Mouse (Mus musculus) E14TG2a.4 (cell line): ENCODE results near the gene Ccser1.
A peak's percentile ranks its signal among the peaks of the same experiment; 100 is the strongest.
"Not testable (repeated sequence)": the region's sequence is repeated elsewhere in the genome, so short reads cannot be mapped to it uniquely, and the experiment has no call there.

Experiments used
- H3K27me3 ChIP-seq: 2 replicates; pipeline ENCODE4 v1.6.1; 2014; ENCODE audit warnings: low read length, control low read depth; ENCODE audit not compliant: insufficient read depth
- H3K36me3 ChIP-seq: 2 replicates; pipeline ENCODE4 v1.6.1; 2014; ENCODE audit warnings: low read length, control low read depth; ENCODE audit not compliant: insufficient read depth
- H3K4me1 ChIP-seq: replicated peaks from 2 replicates; pipeline ENCODE4 v1.6.1; 2014; ENCODE audit warnings: low read depth, low read length, control low read depth
- H3K4me3 ChIP-seq: replicated peaks from 2 replicates; pipeline ENCODE4 v1.5.1; 2014; ENCODE audit warnings: mild to moderate bottlenecking, low read length
- H3K9me3 ChIP-seq: 2 replicates; pipeline ENCODE4 v1.6.1; 2014; ENCODE audit warnings: low read length, control low read depth
- CTCF ChIP-seq: conservative IDR thresholded peaks from 2 replicates; pipeline ENCODE4 v1.5.1; 2014; ENCODE audit warnings: low read length
- NANOG ChIP-seq: IDR thresholded peaks from 2 replicates; pipeline ENCODE4 v1.6.1; 2014; ENCODE audit warnings: borderline replicate concordance, low read length, mixed read lengths
- POU5F1 ChIP-seq: IDR thresholded peaks from 2 replicates; pipeline ENCODE4 v1.6.1; 2014; ENCODE audit warnings: low read length, borderline replicate concordance

Gene Ccser1

DNA sequence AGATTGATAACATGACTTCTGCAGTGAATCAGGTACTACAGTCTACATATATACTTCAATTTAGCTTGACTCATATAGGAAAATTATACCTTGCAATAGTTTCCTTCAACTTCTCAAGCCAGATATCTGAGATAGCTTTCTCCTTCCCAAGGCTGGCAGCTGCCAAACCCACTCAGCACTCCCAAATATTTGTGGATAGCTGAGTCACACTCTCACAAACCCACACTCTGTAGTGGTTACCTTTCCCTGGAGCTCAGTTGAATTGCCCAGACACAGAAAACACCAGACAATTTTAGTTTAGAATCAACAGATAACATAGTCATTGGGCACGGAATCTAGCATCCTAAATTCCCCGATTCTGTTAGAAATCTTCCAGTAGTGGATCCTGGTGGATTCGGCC lies 732.8 kb downstream of the Ccser1 start:
- H3K9me3 ChIP-seq: no peaks in the 10 kb centered on the region
- no peaks in the 10 kb centered on the region for H3K27me3 ChIP-seq
- H3K36me3 ChIP-seq: no peaks in the 10 kb centered on the region
- H3K4me3 ChIP-seq: no peak overlapping the region
- TF ChIP-seq CTCF (no peak), NANOG (no peak), POU5F1 (no peak)
- no peaks in the 10 kb centered on the region for H3K4me1 ChIP-seq

GRCm38 (mm10) chr6:61931622-61932021 lies 751.5 kb downstream of the Ccser1 start:
- Histone ChIP-seq H3K4me1 (no peaks in the 10 kb centered on the region), H3K36me3 (no peaks in the 10 kb centered on the region), H3K27me3 (no peaks in the 10 kb centered on the region), H3K4me3 (no peak overlapping the region), H3K9me3 (no peaks in the 10 kb centered on the region)
- TF ChIP-seq NANOG (no peak), CTCF (no peak), POU5F1 (no peak)

DNA sequence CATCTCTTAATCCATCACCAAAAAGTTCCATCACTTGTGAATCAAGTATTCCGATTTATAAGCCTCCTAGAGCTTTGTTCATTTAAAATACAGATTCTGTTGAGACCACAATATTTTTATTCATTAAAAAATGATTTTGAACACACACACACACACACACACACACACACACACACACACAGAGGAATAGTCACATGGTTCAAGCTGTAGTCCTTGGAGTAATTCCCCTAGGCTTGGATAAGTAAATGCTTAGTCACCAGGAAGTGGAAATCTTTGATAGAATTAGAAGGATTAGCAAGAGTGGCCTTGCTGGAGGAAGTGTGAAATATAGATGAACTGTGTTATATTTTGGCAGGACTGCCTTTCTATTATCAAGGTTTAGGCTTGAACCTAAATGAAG lies 756.5 kb downstream of the Ccser1 start:
- no peaks in the 10 kb centered on the region for H3K27me3 ChIP-seq
- no peaks in the 10 kb centered on the region for H3K9me3 ChIP-seq
- no peaks in the 10 kb centered on the region for H3K4me1 ChIP-seq
- TF ChIP-seq CTCF (no peak), POU5F1 (no peak), NANOG (no peak)
- no peak overlapping the region for H3K4me3 ChIP-seq
- no peaks in the 10 kb centered on the region for H3K36me3 ChIP-seq

GRCm38 (mm10) chr6:61939236-61939635 lies 759.1 kb downstream of the Ccser1 start:
- Histone ChIP-seq H3K4me1 (no peaks in the 10 kb centered on the region), H3K4me3 (no peak overlapping the region), H3K9me3 (no peaks in the 10 kb centered on the region), H3K27me3 (no peaks in the 10 kb centered on the region), H3K36me3 (no peaks in the 10 kb centered on the region)
- TF ChIP-seq NANOG (no peak), CTCF (no peak), POU5F1 (no peak)

DNA sequence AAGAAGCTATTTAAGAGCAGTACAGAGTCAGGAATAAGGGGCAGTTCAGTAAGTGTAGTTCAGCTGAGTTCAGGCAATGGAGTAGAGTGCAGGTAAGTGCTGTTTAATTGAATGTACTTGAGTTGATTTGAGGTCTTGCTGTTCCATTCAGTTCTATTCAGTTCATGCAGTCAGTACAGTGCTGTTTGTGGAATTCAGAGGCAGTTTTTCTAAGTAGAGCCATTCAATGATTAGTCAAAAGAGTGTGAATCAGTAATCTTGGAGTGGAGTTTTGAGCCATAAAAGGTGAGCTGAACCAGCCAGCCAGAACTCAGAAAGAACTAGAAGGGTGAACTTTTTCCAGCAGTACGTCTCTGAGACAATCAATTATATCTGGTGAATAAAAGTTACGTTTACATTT lies 773.6 kb downstream of the Ccser1 start:
- Histone ChIP-seq H3K27me3 (no peaks in the 10 kb centered on the region), H3K36me3 (no peaks in the 10 kb centered on the region), H3K9me3 (no peaks in the 10 kb centered on the region), H3K4me1 (0 out of 2 replicates have a peak, but pooled peaks cover 3% of the 10 kb centered on the region), H3K4me3 (no peak overlapping the region)
- no peak for TF ChIP-seq POU5F1
- peak; percentile 34; the same call in 1 of the 2 replicates for TF ChIP-seq NANOG
- no peak for TF ChIP-seq CTCF

DNA sequence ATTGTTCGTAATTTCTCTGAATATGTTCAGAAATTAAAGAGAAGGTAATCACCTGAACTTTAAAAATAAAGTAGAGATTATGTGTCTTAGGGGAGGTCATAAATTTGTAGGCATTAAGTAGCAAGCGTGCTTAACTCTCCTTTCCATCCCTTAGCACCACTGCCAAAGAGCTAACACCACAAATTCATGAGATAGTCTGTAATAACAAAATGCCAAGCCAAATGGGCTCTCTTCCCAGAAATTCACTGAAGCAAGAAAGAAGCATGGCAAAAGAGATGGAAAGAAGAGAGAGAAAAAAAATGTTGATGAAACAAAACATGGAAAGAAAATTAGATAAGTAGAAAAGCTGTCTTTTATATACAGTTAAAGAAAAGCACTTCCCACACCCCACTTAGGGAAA lies 796.8 kb downstream of the Ccser1 start:
- Histone ChIP-seq H3K4me3 (no peak overlapping the region), H3K36me3 (no peaks in the 10 kb centered on the region), H3K4me1 (no peaks in the 10 kb centered on the region), H3K27me3 (no peaks in the 10 kb centered on the region), H3K9me3 (no peaks in the 10 kb centered on the region)
- TF ChIP-seq CTCF: no peak
- no peak for TF ChIP-seq NANOG
- no peak for TF ChIP-seq POU5F1

DNA sequence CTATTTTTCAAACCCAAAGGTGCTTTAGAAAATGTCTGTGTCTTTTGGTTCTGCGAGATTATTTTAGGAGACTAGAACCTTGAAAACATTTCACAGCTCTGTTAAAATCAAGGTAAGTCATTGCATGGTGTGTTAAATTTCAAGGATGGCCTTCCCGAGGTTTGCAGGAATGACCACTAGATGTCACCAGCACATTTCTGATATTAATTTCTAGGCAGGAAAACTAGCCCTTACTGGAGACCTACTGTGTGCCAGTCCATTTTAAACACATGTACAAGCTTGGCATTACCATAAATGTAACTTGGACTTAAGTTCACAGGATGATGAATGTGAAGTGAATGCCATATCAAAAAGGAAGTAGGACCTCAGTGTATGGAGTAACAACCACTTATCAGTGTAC lies 798.3 kb downstream of the Ccser1 start:
- Histone ChIP-seq H3K27me3 (no peaks in the 10 kb centered on the region), H3K36me3 (no peaks in the 10 kb centered on the region)
- peak; percentile 54 for TF ChIP-seq CTCF
- TF ChIP-seq POU5F1: no peak
- TF ChIP-seq NANOG: no peak

GRCm38 (mm10) chr6:62014374-62014773 lies 834.2 kb downstream of the Ccser1 start:
- no peaks in the 10 kb centered on the region for H3K9me3 ChIP-seq
- no peak overlapping the region for H3K4me3 ChIP-seq
- no peaks in the 10 kb centered on the region for H3K27me3 ChIP-seq
- TF ChIP-seq CTCF (no peak), NANOG (no peak), POU5F1 (no peak)
- H3K36me3 ChIP-seq: no peaks in the 10 kb centered on the region
- no peaks in the 10 kb centered on the region for H3K4me1 ChIP-seq

More for the DNA sequence above, 798.3 kb downstream of the Ccser1 start:
- H3K4me1 ChIP-seq: no peaks in the 10 kb centered on the region
- no peak overlapping the region for H3K4me3 ChIP-seq
- H3K9me3 ChIP-seq: no peaks in the 10 kb centered on the region

- H3K4me1 ChIP-seq: no peaks in the 10 kb centered on the region
- TF ChIP-seq CTCF (no peak), NANOG (no peak), POU5F1 (no peak)
- no peaks in the 10 kb centered on the region for H3K9me3 ChIP-seq
- H3K27me3 ChIP-seq: no peaks in the 10 kb centered on the region
- no peak overlapping the region for H3K4me3 ChIP-seq
- H3K36me3 ChIP-seq: no peaks in the 10 kb centered on the region
Measured at GRCm38 (mm10) chr6:62044454-62044853, 864.3 kb downstream of the Ccser1 start.

GRCm38 (mm10) chr6:62045042-62045441 lies 864.9 kb downstream of the Ccser1 start:
- not testable (repeated sequence) for H3K4me1 ChIP-seq

More at GRCm38 (mm10) chr6:62045042-62045441, 864.9 kb downstream of the Ccser1 start:
- H3K27me3 ChIP-seq, H3K4me3 ChIP-seq, H3K9me3 ChIP-seq, H3K36me3 ChIP-seq: not testable (repeated sequence)
